Mouse (Mus musculus) G1E (cell line): ENCODE measurements around the gene Ccdc187.

ENCODE experiments used
- CTCF ChIP-seq: IDR thresholded peaks from 2 replicates; pipeline ENCODE4 v1.5.1; 2012; ENCODE audit warnings: low read depth, low read length, inconsistent platforms, mixed read lengths
- GATA1 ChIP-seq: IDR thresholded peaks from 2 replicates; pipeline ENCODE4 v1.6.1; 2012; ENCODE audit warnings: borderline replicate concordance, low read length, inconsistent platforms, mixed read lengths
- GATA2 ChIP-seq: IDR thresholded peaks from 2 replicates; pipeline ENCODE4 v1.6.1; 2012; ENCODE audit warnings: low read depth, low read length, inconsistent platforms, borderline replicate concordance

- TF ChIP-seq CTCF = peak; percentile 57
- no peak for TF ChIP-seq GATA2
- no peak for TF ChIP-seq GATA1
Observed at GRCm38 (mm10) chr2:26300808-26301174, 6.4 kb upstream of the Ccdc187 start.
